Mouse (Mus musculus): ENCODE measurements around the gene Sipa1l1. TPM values are rescaled to one million over a fixed set of nuclear protein-coding genes. Genes with fewer than 3 reads are reported as not detected.

Gene Sipa1l1
- polyA plus RNA-seq, 1 experiment from 2014 or later: 10.9 TPM

- WGBS: 91% methylated on average over 4 of the region's 4 CpGs
- no peak for ATAC-seq (ENCODE audit: low FRiP score)
- Histone ChIP-seq H3K4me3 (replicated peaks) (no peak overlapping the region), H3K4me1 (no peaks in the 10 kb centered on the region), H3K27ac (replicated peaks) (no peak overlapping the region; the same call in 1 of the 2 replicates), H3K27me3 (replicated peaks) (no peaks in the 10 kb centered on the region), H3K9ac (replicated peaks) (no peak overlapping the region), H3K9me3 (replicated peaks) (no peaks in the 10 kb centered on the region), H3K36me3 (no peaks in the 10 kb centered on the region), H3K4me2 (no peak overlapping the region)
Observed at GRCm38 (mm10) chr12:82237095-82237494, 68.0 kb downstream of the Sipa1l1 start.

- Histone ChIP-seq H3K9me3 (replicated peaks) (no peaks in the 10 kb centered on the region), H3K36me3 (no peaks in the 10 kb centered on the region), H3K4me3 (replicated peaks) (no peak overlapping the region), H3K27ac (replicated peaks) (peak overlapping the region; percentile 60), H3K4me2 (no peak overlapping the region), H3K9ac (replicated peaks) (no peak overlapping the region), H3K4me1 (no peaks in the 10 kb centered on the region), H3K27me3 (replicated peaks) (no peaks in the 10 kb centered on the region)
- 57% methylated on average over 4 of the region's 4 CpGs for WGBS
- peak; percentile 57; the same call in 1 of the 2 replicates for ATAC-seq (ENCODE audit: low FRiP score)
Observed at GRCm38 (mm10) chr12:82237946-82238345, 68.8 kb downstream of the Sipa1l1 start.

DNA sequence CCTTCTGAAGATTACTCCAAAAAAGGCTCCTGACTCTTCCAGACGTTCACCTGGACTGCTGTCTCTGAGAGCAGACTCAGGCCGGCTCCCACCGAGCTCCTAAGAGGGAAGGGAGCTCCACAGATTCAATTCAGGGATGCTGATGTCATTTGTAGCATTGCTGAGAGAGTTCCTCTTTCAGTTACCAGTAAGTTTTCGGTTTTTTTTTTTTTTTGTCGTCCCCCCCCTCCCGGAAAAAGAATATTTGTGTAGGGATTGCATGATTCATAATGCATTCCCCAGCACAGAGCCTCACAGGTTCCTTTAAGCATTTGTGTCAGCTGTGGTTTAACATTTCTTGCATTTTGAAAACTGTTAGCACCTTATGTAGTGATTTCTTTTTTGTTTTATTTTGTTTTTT is 71.6 kb downstream of the Sipa1l1 start:
- ATAC-seq (ENCODE audit: low FRiP score): no peak

DNA sequence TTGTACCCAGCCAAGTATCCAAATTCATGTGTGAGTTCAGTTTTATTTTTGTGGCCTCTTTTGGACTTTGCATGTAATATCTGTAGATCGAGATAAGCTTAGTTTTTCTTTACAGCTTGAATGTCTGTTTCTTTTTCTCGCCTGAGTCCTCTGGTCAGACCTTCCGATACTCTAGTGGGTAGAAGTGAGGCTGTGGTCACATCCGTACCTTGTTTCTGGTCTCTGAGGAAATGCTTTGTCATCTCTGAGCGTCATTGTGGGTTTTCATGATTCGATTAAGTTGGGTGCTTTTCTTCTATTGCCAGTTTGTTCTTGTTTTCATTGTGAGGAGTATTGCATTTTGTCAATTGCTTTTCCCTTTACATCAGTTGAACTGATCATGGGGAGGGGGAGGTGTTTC is 76.1 kb downstream of the Sipa1l1 start:
- no peaks in the 10 kb centered on the region for H3K27me3 ChIP-seq (replicated peaks)
- H3K27ac ChIP-seq (replicated peaks): 0 out of 2 replicates have a peak overlapping the region, but pooled peaks have one; percentile 5
- no peak for ATAC-seq (ENCODE audit: low FRiP score)
- no peaks in the 10 kb centered on the region for H3K4me1 ChIP-seq
- no peaks in the 10 kb centered on the region for H3K36me3 ChIP-seq
- H3K4me2 ChIP-seq: no peak overlapping the region
- WGBS: 91% methylated on average over 6 of the region's 6 CpGs
- no peaks in the 10 kb centered on the region for H3K9me3 ChIP-seq (replicated peaks)
- H3K4me3 ChIP-seq (replicated peaks): no peak overlapping the region
- H3K9ac ChIP-seq (replicated peaks): no peak overlapping the region

More for the DNA sequence above, 71.6 kb downstream of the Sipa1l1 start:
- Histone ChIP-seq H3K36me3 (no peaks in the 10 kb centered on the region), H3K4me2 (no peak overlapping the region), H3K9ac (replicated peaks) (no peak overlapping the region), H3K9me3 (replicated peaks) (no peaks in the 10 kb centered on the region), H3K4me3 (replicated peaks) (no peak overlapping the region), H3K27me3 (replicated peaks) (no peaks in the 10 kb centered on the region), H3K27ac (replicated peaks) (no peak overlapping the region), H3K4me1 (no peaks in the 10 kb centered on the region)
- 88% methylated on average over 6 of the region's 6 CpGs for WGBS

DNA sequence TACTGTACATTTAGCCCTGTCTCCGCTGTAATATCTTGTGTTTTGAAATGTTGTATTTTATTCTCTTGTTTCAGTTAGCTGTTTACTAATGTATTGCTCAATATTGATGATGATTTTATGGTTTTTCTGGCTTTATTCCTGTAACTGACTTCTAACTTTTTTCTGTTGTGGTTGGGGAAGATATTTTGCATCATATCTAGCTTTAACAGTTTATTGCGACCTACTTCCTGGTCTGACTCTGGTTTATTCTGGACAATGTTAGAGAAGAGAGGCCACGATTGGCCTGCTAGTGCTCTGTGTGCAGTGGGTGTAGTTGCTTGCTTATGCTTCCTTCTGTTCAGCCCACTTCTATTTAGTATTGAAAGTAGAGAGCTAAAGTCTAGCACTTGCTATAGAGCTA is 77.3 kb downstream of the Sipa1l1 start:
- Histone ChIP-seq H3K9me3 (replicated peaks) (no peaks in the 10 kb centered on the region), H3K27ac (replicated peaks) (no peak overlapping the region), H3K4me2 (no peak overlapping the region), H3K36me3 (no peaks in the 10 kb centered on the region), H3K9ac (replicated peaks) (no peak overlapping the region), H3K4me1 (no peaks in the 10 kb centered on the region), H3K27me3 (replicated peaks) (no peaks in the 10 kb centered on the region), H3K4me3 (replicated peaks) (no peak overlapping the region)
- WGBS: 93% methylated on average over 3 of the region's 3 CpGs
- ATAC-seq (ENCODE audit: low FRiP score): no peak

GRCm38 (mm10) chr12:82247371-82248258 is 78.5 kb downstream of the Sipa1l1 start:
- Histone ChIP-seq H3K9me3 (replicated peaks) (no peaks in the 10 kb centered on the region), H3K27ac (replicated peaks) (no peak overlapping the region), H3K4me1 (no peaks in the 10 kb centered on the region), H3K9ac (replicated peaks) (no peak overlapping the region), H3K27me3 (replicated peaks) (no peaks in the 10 kb centered on the region), H3K4me2 (no peak overlapping the region), H3K36me3 (no peaks in the 10 kb centered on the region), H3K4me3 (replicated peaks) (no peak overlapping the region)
- 90% methylated on average over 14 of the region's 14 CpGs for WGBS
- ATAC-seq (ENCODE audit: low FRiP score): no peak

DNA sequence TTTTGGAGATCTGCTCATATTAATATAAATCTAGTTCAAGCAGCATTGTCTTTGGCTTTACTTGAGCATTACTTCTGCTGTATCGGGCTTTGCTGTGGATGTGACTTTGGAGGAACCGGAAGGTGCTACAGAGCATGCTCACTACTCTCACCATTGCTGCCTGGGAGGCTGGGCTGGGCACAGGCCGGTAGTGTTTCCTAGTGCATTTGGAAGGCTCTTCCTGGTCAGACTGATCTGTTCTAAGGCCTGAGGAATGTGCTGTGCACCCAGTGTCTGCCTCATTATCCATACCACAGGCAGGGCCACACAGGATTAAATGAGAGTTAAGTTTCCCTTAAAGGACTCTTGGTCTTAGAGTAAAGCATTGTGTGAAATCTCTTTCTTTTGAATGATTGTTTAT is 79.4 kb downstream of the Sipa1l1 start:
- 91% methylated on average over 3 of the region's 3 CpGs for WGBS

DNA sequence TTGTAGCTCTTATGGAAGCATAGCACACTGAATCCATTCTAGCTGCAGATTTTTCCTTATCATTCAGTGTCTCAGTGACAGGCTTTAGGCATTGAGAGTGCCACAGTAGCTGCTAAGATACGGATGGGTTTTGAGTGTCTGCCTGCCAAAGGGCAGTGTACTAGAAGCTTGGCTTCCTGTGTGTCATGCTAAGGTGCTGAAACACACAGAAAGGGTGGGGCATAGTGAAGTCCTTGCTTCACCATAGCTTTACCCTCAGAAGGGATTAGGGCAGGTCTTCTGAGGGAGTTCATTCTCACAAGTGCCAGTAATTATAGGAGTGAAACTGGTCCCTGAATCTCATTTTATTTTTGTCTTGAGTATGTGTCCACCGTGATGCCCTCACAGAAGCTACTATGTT is 82.2 kb downstream of the Sipa1l1 start:
- H3K4me1 ChIP-seq: no peaks in the 10 kb centered on the region

More for the DNA sequence above, 79.4 kb downstream of the Sipa1l1 start:
- Histone ChIP-seq H3K4me1 (no peaks in the 10 kb centered on the region), H3K36me3 (no peaks in the 10 kb centered on the region), H3K4me3 (replicated peaks) (no peak overlapping the region), H3K27me3 (replicated peaks) (no peaks in the 10 kb centered on the region), H3K27ac (replicated peaks) (no peak overlapping the region), H3K9ac (replicated peaks) (no peak overlapping the region), H3K9me3 (replicated peaks) (no peaks in the 10 kb centered on the region), H3K4me2 (no peak overlapping the region)
- no peak for ATAC-seq (ENCODE audit: low FRiP score)

GRCm38 (mm10) chr12:82254076-82254475 is 85.0 kb downstream of the Sipa1l1 start:
- ATAC-seq (ENCODE audit: low FRiP score): no peak
- Histone ChIP-seq H3K36me3 (no peaks in the 10 kb centered on the region), H3K9me3 (replicated peaks) (no peaks in the 10 kb centered on the region), H3K4me2 (no peak overlapping the region), H3K27ac (replicated peaks) (no peak overlapping the region; the same call in 1 of the 2 replicates), H3K27me3 (replicated peaks) (no peaks in the 10 kb centered on the region), H3K4me1 (no peaks in the 10 kb centered on the region), H3K4me3 (replicated peaks) (no peak overlapping the region), H3K9ac (replicated peaks) (no peak overlapping the region)
- WGBS: 64% methylated on average over 5 of the region's 5 CpGs

More for the DNA sequence above, 82.2 kb downstream of the Sipa1l1 start:
- Histone ChIP-seq H3K27me3 (replicated peaks) (no peaks in the 10 kb centered on the region), H3K4me2 (no peak overlapping the region), H3K27ac (replicated peaks) (no peak overlapping the region), H3K9me3 (replicated peaks) (no peaks in the 10 kb centered on the region), H3K36me3 (no peaks in the 10 kb centered on the region), H3K4me3 (replicated peaks) (no peak overlapping the region), H3K9ac (replicated peaks) (no peak overlapping the region)
- WGBS: 88% methylated on average over 2 of the region's 2 CpGs
- ATAC-seq (ENCODE audit: low FRiP score): no peak

- no peak overlapping the region for H3K4me3 ChIP-seq (replicated peaks)
- no peaks in the 10 kb centered on the region for H3K36me3 ChIP-seq
- H3K9me3 ChIP-seq (replicated peaks): no peaks in the 10 kb centered on the region
- H3K27me3 ChIP-seq (replicated peaks): no peaks in the 10 kb centered on the region
- no peak overlapping the region for H3K27ac ChIP-seq (replicated peaks)
- no peak overlapping the region for H3K9ac ChIP-seq (replicated peaks)
- no peak for ATAC-seq (ENCODE audit: low FRiP score)
- H3K4me2 ChIP-seq: no peak overlapping the region
- WGBS: 93% methylated on average over 5 of the region's 5 CpGs
- H3K4me1 ChIP-seq: no peaks in the 10 kb centered on the region
Observed at GRCm38 (mm10) chr12:82256012-82256411, 86.9 kb downstream of the Sipa1l1 start.

DNA sequence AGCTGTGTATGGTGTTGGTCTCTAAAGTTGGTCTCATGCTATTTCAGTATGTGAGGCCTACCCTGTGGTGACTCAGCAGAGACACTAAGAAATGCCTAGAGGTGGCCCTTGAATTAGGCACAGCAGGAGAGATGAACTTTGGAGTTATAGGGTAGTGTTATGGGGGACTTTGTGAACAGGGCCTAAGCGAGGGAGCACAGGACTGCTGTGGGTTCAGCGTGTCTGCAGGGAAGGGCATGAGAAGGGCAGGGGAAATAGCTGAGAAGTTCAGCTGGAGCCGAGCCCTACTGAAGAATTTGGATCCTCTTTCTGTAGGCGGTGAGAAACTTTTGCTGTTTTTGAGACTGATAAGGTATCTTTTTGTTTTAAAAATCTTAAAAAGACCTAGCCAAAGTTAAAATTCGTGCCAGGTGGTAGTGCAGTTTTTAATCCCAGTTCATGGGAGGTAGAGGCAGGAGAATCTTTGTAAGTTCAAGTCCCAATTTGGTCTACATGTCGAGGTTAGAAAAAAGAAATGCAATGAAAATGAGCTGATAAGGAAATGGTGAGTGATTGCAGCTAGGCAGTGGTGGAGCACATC is 87.9 kb downstream of the Sipa1l1 start:
- no peaks in the 10 kb centered on the region for H3K27me3 ChIP-seq (replicated peaks)
- H3K4me2 ChIP-seq: no peak overlapping the region
- H3K9ac ChIP-seq (replicated peaks): no peak overlapping the region
- H3K27ac ChIP-seq (replicated peaks): no peak overlapping the region
- no peak for ATAC-seq (ENCODE audit: low FRiP score)
- H3K9me3 ChIP-seq (replicated peaks): no peaks in the 10 kb centered on the region
- 95% methylated on average over 6 of the region's 6 CpGs for WGBS
- H3K4me1 ChIP-seq: no peaks in the 10 kb centered on the region
- no peak overlapping the region for H3K4me3 ChIP-seq (replicated peaks)
- H3K36me3 ChIP-seq: no peaks in the 10 kb centered on the region
